ENCODE assay signal across 11 mouse cellular contexts in genomic region chr1:7535191-7535590, GRCm38 (mm10).
DNase-seq lines count a peak whose midpoint lies in the region.
"Had no signal": no experiment of that assay in that cellular context is flagged by ENCODE, and none has a peak within 500 bp of the region (broad histone marks: within the 10 kb centered on the region; RNA-seq: fewer than 3 reads in every experiment).

No protein-coding gene starts in this region.

- peak; percentile 23 for DNase-seq in left cerebral cortex, adult 11 months (ENCODE audit: low spot score)
- DNase-seq in left cerebral cortex, postnatal 4 days: no peak
- DNase-seq in brain, adult 2 months (ENCODE audit: low read depth, low spot score): peak; percentile 72
- peak; percentile 3 to 36 for DNase-seq in frontal cortex, postnatal 36 days (ENCODE audit: low spot score in 2 of 2)
- DNase-seq in telencephalon, adult 2 months (ENCODE audit: low read depth, low spot score): peak; percentile 69
- DNase-seq in heart, postnatal 4 days: no peak
- DNase-seq: cerebellum, adult 11-12 months; cerebellum, adult 9-10 months; cerebellum, postnatal 25 days; gastrocnemius, postnatal 14 days; heart, adult 2 months had no signal

- intact Hi-C loops in left cerebral cortex, postnatal 4 days (cut with DNase I): no loop called here

Comparison
In these comparisons a context has a peak if more than half of its experiments do, and no peak if none do; other contexts are left out.
1. DNase-seq: peak in left cerebral cortex, adult 11 months (single experiment), brain, adult 2 months (single experiment), frontal cortex, postnatal 36 days (2 of 2) and telencephalon, adult 2 months (single experiment); none in left cerebral cortex, postnatal 4 days (single experiment) and heart, postnatal 4 days (single experiment).